Mouse (Mus musculus) heart, adult 2 months (tissue): Measurements from ENCODE around the gene Gnat1.

Source experiments
- EP300 ChIP-seq: fragments of 200-500 bp; IDR thresholded peaks from 2 replicates; pipeline ENCODE4 v1.6.1; 2011; ENCODE audit warnings: low read depth, low read length, control low read depth; ENCODE audit not compliant: insufficient read depth
- POLR2A ChIP-seq: fragments of 200-500 bp; IDR thresholded peaks from 2 replicates; pipeline ENCODE4 v1.6.1; 2011; ENCODE audit warnings: mild to moderate bottlenecking, low read depth, low read length, control low read depth; ENCODE audit not compliant: insufficient read depth

DNA sequence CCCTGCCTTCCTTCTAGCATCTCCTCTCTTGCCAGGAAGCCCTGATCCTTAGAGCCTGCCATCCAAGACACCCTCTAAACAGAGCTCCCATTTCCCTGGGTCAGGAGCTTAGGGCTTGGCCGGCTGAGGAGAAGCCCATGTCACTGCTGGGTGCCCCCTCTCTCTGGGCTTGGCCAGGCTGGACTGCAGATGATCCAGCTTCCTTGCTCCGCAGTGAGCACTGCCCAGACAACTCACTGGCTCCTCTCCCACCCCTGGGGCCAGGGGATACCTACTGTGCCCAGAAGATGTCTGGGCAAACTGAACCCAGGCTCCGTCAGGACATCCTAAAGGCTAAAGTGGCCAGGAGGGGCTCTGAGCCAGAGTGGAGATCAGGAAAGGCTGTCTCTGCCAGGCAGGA, 19.6 kb downstream of the Gnat1 start:
- TF ChIP-seq POLR2A (no peak), EP300 (no peak)
